Mouse (Mus musculus): ENCODE measurements around the gene BC028528.
"Not testable (repeated sequence)": the region's sequence is repeated elsewhere in the genome, so short reads cannot be mapped to it uniquely, and the experiment has no call there.

Gene BC028528

DNA sequence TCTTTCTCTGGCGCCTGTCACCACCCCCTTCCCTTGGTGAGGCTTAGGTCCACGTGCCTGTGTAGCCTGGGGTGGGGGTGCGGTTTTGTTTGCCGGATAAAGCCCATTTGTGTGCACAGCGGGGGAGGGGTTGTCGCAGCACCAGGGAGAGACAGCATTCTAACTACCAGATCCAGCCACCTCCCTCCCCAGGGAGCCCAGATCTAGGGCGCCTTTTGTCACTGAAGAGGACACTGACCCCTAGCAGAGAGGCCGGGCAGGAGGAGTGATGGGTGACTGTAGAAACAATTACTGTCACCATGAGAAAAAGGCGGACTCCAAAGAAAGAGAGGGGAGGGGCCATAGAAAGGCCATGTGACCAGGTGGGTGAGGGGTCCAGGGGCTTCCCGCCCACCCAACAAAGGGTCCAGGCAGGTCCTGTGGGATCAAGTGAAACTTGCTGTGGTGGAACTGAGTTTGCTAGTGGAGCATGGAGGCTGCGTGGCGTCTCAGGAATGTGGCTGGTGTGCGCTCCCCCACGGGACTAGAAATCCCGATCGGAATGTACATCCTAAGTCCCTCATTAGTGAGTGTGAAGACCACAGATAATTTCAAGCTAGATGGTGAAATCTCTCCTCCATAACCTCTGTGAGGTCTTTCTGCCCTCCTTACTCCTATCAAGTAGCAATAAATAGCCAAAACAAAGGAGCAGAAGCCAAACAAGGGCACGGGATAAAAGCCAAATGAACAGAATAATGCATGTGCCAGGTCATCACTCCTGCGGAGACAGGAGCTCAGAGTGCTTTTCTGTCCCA lies 13.5 kb upstream of the BC028528 start:
- no peak for DNase-seq

DNA sequence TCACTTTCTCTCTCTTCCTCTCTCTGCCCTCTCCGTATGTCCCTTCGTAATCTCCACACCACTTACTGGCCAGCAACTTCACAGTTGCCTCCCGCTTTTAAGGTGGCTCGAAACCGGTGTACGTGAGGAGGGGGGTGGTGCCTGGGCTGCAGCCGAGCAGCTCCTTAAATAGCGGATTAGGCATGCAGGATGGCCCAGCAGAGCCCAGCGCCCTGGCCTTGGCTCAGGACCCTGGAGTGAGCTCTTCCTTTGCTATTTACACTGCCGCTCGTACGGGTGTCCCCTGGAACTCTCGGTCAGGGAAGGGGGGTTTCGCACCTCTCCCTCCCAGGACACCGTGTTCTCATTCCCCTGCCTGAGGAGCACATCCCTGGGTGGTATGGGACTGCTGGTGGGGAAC lies 12.8 kb upstream of the BC028528 start, which contains the start of gene Car14:
TSS of gene Car14 (minus strand) at position 124 of the 400 bp plus-strand sequence.
- no peak for DNase-seq

DNA sequence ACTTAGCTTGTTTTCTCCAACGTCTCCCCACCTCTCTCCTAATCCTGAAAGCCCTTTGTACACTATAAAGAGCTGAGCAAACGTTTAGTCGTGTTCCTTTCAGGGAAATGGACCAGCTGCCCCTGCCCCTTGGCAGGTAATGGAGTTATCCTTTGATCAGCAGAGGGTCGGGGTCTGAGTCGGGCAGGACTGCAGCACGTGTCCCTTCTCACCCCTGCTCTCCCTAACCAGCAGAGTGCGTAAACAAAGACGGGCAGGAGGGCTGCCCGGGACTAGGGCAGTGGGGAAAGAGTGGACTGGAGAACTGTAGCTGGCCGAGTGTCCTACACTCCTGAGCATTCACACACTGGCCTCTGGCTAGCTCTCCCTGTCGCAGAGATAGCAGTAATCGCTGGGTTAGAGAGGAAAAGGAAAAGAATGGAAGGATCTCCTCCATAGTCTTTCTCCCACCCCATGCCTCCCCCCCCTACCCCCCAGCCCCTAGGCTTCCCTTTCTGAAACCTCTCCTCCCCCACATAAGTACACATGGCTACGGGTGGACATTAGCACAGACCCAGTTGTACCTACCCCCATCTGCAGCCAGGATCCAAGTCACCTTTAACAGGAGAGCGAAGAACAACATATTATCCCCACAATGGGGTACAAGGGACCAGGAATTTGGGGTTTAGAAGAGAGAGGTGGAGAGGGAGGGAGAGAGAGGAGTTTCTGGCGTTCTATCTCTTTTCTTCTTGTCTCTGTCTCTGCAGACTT lies 12.1 kb upstream of the BC028528 start:
- DNase-seq, result no peak

DNA sequence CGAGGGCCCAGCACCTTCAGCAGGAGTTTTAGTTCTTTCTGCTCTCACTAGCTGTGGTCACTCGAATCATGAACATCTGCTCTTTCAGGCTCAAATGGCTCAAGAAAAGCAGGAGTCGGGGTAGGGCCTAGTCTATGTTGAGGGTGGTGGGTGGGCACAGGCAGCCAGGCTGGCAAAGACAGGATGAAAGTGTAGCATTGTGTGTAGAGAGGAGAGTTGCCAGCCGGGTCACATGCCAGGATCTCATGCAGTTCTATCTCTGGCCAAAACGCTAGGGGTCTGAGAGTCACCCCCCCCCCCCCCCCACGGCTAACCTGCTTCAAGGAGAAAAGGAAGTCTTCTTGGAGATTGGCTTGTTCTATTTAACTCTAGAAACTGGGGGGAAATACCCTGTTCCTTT lies 10.8 kb upstream of the BC028528 start:
- no peak for DNase-seq

- no peak for DNase-seq
Observed at GRCm38 (mm10) chr3:95902373-95902625, 10.5 kb upstream of the BC028528 start.

GRCm38 (mm10) chr3:95901616-95902372 lies 10.0 kb upstream of the BC028528 start:
- no peak for DNase-seq

GRCm38 (mm10) chr3:95899800-95900524 lies 8.2 kb upstream of the BC028528 start:
- DNase-seq, result no peak

DNA sequence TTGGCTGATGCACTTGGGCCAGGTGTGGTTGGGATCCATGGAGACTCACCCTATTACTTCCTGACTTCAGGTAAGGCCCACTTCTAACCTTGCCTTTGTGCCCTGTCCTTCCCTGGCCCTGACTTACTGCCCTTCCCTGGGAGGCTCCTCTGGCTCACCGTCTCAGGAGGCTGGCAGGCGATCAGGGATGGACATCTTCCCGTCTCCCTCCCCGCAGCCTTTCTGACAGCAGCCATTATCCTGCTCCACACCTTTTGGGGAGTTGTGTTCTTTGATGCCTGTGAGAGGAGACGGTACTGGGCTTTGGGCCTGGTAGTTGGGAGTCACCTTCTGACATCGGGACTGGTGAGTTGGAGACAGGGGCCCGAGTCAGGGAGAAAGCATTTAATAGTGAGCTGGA lies 3.7 kb upstream of the BC028528 start:
- DNase-seq, result not testable (repeated sequence)

DNA sequence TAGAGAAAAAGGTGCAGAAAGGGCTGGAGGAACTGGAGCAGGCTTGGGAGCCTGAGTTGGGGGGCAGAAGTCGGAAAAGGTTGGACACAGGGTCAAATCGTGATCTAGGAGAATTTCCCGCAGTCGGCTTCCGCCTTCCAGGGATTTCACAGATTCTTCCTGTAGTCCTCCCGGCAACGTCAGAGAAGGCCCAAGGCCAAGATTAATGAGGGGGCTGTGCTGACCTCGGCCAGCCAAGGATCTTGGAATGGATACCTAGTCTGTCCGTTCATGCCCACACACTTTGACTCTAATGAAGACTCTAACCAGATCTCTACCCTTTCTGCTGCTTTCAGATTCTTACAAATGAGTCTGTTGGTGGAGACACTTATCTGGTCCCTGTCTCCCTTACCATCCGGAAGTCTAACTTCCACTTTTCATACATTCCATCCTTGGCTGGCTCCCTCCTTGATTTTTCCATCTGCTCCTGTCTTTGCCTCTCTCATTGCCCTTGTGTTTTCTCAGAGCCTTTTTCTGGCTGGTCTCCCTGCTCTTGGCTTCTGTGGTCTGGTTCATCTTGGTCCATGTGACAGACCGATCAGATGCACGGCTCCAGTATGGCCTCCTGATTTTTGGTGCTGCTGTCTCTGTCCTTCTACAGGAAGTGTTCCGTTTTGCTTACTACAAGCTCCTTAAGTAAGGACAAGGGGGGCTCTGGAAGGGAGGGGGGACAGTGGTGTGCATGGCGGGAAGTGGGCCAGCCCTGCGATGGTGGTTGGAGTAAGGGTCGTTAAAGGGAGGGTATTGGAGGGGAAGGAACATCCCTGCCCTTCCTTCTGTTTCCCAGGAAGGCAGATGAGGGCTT lies 2.7 kb upstream of the BC028528 start:
- no peak for DNase-seq

DNA sequence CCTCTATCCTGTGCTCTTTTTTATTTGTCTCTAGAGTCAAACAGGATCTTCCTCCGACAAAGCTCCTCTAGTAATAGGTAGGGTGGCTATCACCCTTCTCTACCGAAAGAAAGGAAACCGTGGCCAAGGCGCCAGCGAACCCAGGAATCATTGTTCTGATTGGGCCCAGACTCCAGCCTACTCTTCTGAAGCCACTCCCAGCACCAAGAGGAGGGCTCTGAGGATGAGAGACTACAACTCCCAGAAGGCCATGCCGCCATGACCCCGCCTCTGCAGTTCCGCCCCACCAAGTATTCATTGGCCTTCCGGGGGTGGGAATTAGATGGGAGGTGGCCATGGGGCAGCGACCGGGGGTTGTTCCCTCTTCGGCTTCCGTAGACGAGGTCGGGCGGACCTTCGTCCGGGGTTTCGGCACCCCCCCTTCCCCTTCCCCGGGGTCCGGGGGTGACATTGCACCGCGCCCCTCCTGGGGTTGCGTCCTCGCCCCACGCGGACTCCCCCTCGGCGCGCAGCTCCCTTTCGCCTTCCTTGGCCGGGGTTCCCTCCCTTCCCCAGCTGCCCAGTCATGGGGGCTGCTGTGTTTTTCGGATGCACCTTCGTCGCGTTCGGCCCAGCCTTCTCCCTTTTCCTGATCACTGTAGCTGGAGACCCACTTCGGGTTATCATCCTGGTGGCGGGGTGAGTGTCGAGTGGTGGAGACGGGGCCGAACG lies 2.0 kb upstream of the BC028528 start, which contains the start of gene Aph1a:
TSS of gene Aph1a (plus strand) at position 364 of the 711 bp plus-strand sequence.
- DNase-seq, result peak; percentile 91

- no peak for DNase-seq
Observed at GRCm38 (mm10) chr3:95893126-95893525, 1.3 kb upstream of the BC028528 start.

- DNase-seq, result no peak
Observed at GRCm38 (mm10) chr3:95892066-95893052, 554 bp upstream of the BC028528 start.

DNA sequence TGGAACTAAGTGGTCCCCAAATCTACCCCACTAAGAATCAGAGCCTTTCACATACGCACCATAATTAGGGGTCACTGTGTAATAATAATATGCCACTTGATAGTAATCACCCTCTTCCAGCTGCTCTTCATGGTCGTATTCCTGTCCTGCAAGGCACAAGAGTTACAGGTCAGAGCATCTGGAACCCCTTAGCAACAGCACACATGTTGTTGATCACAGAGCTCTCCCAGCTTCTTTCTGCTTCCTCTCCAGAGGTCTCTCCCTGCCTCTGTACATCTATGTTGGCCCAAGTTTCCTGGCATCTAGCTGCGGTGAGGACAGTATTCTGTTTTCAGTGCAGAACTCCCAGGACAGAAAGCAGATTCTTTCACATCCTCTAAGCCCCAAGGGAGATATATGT lies 2.1 kb downstream of the BC028528 start:
- no peak for DNase-seq

GRCm38 (mm10) chr3:95887596-95887995 lies 4.2 kb downstream of the BC028528 start:
- no peak for DNase-seq

GRCm38 (mm10) chr3:95884400-95884799 lies 7.4 kb downstream of the BC028528 start:
- DNase-seq, result no peak

- peak; percentile 80 for DNase-seq
Observed at GRCm38 (mm10) chr3:95882816-95883425, 8.9 kb downstream of the BC028528 start.

GRCm38 (mm10) chr3:95881979-95882815 lies 9.6 kb downstream of the BC028528 start, which contains the start of gene Ciart:
TSS of gene Ciart (minus strand) at chr3:95882251.
- DNase-seq, result peak; percentile 92

- no peak for DNase-seq
Observed at GRCm38 (mm10) chr3:95879063-95879462, 12.7 kb downstream of the BC028528 start.
